Mouse (Mus musculus) stomach, postnatal 0 days (tissue): ENCODE results near the gene Tmem63a.

Experiments used
- CTCF ChIP-seq: IDR thresholded peaks from 2 replicates; pipeline ENCODE4 v1.5.1; 2016; ENCODE audit warnings: antibody characterized with exemption, low read depth, mild to moderate bottlenecking, moderate library complexity
- EP300 ChIP-seq: optimal IDR thresholded peaks from 2 replicates; pipeline ENCODE3; 2016; ENCODE audit warnings: antibody characterized with exemption

DNA sequence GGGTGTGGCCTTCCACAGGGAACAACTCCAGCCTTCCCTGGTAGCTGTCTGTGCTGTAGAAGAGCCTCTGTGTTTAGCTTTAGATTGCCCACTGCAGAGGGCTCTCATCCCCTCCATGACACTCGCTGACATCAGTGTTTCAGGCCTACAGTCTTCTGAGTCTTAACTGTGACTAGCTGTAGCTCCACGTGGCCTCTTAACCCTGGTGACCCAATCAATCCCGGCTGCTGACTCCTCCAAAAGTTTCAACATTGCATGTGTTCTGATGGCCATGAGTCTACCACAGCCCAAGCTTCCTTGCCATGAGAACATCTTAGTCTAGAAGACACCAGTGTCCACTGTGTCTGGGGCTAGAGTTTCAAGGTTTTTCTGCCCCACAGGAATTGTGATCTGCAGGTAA lies 48.5 kb downstream of the Tmem63a start:
- TF ChIP-seq CTCF (no peak), EP300 (no peak)
